Mouse (Mus musculus) retina, embryonic 14.5 days (tissue): ENCODE data around the gene Pus7.
A peak's percentile ranks its signal among the peaks of the same experiment; 100 is the strongest.

Source experiments
- DNase-seq: peaks from one replicate; pipeline ENCODE4 v3.0.0-alpha.2; 2015; ENCODE audit warnings: low spot score

Gene Pus7

DNA sequence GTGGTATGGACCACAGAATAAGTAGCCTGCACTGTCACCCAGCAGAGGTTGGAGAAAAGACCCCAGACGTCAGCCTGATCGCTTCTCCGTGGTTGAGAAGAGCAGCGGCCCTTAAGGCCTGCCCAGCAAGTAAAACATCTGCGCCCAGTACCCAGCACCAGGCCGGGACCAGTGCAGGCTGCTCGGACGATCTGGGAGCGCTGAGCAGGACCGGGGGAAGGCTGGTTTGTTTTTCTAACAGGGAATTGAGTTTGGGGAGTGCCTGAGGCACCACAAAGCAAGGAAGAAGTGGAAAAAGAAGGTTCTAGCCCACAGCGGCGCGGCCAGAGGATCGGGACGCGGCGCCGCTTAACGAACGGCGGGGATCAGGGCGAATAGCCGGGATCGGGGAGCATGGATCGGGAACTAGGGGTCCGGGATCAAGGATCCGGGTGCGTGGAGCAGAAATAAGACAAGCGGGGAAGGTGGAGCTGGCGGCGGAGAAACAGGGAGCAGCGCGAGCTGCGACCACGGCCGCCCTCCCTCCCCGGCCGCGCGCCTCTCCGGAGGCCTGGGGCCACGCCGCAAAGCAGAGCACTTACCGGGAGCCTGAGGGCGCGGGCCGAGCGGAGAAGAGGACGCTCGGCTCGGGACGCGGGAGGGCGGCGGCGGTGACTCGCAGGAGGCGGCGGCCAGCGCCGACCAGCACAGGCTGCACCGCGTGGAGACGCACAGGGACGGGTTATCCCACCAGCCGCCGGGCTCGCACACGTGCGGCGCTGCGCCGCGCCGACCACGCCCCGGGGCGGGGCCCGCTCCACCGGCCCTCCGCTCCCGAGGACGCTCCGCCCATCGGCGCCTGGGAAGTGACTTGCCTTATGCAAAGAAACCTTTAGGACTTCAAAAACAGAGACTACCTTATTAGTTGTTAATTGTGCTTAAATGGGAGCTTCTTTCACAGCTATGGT lies at the start of gene Pus7:
Gene Pus7 (minus strand): TSS at position 781 of the 947 bp plus-strand sequence.
- peak; percentile 87 for DNase-seq

DNA sequence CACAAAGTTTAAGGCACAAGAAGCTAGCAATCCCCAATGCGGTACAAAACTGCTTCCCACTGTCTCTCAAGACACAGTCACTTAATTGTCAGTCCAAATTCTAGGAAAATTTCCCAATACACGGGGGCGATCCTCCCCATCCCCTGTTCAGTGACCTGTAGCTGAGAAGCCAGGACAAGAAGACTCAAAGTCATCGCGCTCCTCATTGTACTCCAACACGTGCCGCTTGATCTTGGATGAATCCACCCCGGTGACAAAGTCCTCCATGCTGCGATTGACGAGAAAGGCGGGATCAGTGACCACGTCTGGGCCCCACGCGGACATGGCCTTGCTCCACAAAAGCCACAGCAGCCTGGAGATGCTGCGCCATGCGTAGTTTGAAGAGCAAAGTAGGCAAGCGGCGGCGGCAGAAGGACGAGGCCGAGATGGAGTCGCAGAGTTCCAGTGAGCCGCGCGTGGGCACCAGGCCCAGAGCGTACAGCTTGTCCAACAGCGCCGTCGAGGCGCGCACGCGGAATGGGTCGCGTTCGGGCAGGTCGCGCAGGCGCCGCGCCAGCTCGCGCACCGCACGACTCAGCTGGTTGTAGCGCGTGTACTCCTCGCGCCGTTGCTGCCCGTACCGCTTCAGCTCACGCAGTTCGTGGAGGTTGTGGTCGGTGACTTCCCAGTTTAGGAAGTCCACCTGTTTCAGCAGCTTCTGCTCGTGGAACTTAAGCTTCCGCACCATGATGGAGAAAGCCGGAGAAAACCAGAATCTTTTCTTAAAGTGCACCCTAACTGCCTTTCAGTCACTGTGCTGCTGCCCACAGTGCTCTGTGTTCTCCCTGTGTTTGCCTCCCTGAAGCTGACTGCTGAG lies 47.6 kb upstream of the Pus7 start:
- no peak for DNase-seq

DNA sequence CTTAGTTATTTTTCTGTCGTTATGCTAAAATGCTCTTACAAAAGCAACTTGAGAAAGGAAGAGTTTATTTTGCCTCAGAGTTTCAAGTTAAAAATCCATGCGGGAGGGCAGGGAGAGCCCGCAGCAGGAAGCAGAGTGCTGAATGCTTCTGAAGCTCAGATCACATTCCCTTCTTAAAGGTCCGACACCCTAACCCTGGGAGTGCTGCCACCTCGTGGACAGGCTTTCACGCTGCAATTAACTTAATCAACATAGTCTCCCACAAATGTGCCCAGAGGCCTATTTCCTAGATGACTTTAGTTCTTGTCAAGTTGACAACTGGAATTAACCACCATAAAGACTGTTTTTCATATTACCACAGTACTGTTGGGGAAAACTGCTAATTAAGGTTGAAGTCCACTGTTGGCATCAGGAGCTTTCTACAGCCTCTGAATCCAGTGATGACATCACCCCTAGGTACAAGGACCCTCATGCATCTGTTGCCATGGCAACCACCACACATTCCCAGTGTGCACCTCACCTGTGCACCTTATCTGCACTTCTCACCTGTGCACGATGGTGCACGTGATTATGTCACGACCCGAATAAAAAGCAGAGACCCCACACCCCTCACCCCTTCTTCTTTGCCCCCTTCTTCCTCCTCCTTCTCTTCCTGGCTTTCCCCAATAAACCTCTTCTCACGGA lies 43.0 kb upstream of the Pus7 start:
- DNase-seq, result peak; percentile 88

DNA sequence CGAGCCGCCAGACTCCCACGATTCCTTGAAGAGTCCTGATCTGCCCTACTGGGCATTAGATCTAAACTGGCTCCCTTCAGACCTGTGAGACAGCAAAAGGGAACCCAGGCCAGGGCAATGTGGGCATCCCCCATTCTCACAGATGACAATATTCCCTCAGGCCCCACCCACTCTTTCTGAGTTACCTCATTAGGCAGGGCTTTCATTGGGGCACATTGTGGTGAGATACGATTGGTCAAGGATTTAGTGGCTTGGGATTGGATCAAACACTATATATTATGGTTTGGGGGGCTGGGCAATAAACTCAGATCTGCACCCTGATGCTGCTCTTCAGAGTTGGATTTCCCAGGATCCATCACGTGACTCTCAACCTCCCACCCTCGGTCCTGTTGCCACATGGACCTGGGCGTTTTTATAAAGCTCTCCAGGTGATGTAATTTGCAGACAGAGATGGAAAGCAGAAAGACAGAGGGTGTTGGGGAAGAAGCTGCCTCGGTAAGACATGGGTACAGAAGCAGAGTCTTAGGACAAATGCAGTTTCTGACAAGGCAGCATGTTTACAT lies 40.7 kb upstream of the Pus7 start:
- DNase-seq, result no peak

DNA sequence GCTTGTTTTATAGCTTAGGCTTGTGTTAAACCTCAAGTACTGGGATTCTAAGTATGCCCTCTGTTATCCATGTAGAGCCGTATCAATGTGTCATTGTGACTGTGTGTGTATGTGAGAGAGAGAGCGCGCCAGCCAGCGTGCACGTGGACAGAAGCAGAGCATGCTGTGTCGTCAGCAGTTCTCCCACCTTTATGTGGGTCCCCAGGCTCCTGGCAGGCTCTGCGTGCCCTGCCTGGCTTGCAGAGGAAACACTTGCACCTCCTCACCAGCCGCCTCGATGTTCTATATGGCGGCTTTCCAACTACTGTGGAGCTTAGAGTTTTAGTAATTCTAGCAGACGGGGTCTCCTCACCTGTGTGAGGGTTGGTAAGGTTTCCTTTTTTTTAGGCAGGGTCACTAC lies 38.8 kb upstream of the Pus7 start:
- DNase-seq, result no peak

DNA sequence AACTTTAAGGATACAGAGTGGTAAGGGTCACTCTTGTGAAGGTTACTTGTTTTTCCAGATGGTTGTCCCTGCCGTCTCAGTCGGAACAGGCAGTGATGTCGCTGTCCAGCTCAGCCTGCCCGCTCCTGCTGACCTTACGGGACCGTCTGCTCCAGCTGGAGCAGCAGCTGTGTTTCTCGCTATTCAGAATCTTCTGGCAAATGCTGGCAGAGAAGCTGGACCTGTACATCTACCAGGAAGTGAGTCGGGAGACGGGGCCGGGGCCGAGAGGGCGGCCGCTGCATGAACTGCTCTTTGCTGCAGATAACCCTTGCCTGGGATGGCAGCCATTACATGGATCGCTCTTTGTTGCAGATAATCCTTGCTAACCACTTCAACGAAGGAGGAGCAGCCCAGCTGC lies 33.2 kb upstream of the Pus7 start:
- no peak for DNase-seq

DNA sequence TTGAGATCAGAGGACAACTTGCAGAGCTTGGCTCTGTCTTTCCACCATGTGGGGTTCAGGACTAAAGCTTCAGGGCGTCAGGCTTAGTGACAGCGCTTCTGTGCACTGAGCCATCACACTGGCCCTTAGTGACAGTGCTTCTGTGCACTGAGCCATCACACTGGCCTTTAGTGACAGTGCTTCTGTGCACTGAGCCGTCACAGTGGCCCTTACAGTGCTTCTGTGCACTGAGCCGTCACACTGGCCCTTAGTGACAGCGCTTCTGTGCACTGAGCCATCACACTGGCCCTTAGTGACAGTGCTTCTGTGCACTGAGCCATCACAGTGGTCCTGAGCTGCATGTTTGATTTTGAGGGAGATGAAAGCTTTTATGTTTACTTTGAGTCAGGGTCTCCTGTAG lies 31.3 kb upstream of the Pus7 start:
- DNase-seq, result peak; percentile 49

DNA sequence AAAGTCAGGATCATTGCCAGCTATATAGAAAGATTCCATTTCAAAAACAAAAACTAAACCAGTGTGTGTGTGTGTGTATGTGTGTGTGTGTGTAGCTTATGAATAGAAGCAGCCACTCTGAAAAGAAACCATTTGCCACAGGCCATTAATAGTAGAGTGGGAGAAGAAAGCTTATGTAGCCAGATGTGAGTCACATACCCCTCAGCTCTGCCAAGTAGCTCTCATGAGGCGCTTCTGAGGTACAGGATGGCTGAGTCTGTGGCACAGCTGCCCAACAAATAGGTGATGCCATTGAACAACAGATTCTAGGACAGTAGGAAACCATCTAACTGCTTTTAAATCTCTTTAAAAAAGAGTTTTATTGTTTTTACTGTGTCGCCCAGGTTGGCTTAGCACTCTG lies 9.2 kb upstream of the Pus7 start:
- no peak for DNase-seq

DNA sequence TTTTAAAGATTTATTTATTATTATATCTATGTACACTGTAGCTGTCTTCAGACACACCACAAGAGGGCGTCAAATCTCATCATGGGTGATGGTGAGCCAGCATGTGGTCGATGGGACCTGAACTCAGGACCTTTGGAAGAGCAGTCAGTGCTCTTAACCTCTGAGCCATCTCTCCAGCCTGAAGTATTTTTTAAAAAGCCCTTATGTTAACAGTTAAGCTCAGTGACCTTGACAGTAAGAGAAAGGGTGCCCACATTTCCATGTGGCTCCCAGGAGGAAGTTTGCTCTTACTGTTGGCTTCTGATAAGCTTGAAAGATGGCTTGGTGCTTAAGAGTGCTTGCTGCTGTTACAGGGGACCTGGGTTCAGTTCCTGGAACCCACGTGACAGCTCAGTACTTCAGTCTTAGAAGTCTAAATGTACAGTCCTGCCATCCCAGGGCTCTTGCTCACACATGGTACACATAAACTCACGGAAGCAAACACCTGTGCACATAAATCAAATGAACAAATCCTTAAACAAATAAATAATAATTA lies 5.6 kb upstream of the Pus7 start:
- DNase-seq, result no peak

DNA sequence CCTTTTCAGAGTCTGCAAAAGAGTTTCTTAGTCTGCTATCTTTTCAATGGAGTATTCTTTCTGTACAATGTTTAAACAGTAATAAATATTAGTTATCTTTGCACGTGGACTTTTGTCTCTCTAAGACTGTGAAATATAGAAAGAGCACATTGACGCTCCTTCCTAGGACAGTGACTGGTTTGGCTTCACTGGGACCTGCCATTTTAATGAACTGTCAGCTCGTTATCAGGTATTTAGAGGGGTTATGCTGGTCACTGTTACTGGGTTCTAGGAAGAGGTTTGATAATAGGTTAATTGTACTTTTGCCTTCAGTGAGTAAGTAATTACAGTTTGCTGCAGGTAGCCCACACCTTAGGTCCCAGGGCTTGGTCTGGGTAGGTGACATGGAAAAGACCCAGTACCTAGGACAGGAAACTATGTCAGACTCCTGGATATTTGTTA lies 4.9 kb upstream of the Pus7 start:
- DNase-seq, result no peak

DNA sequence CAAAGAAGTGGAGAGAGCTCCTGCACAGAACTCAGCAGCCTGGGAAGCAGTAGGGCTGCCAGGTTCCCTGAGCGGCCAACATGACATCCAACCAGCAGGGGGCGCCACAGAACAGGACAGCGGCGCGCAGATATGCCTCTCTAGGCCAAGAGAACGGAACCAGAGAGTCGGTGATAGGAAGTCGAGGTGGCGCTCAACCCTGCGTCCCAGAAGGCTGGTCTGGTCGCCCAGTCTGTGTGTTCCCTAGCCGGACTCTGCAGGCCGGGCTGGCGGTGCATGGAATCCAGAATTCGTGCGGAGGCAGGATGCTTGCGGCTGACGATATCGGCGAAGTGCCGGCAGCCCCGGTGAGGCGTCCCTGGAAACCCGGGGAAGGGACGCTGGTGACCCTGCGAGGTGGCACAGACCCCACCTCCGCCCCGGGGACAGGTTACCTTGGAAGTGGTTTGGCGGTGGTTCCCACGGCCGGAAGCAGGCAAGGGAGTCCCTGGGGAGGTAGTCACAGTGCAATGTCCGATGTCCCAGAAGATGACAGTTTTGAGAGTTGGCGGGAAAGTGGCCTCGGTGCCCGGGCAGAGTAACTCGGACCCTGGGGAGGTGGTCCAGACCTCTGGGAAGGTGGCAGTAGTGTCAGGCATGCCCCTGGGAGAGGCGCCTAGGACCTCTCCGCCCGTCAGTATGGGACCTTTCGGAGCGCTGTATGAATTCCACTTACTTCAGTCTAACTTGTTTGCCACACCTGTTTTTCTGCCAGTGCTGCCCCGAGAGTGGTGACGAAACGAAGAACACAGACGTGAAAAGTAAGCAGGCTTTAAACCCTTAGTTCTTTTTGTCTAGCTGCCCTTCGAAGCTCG lies 4.3 kb upstream of the Pus7 start, which contains the start of gene Rint1:
Gene Rint1 (plus strand): TSS at position 176 of the 854 bp plus-strand sequence.
- DNase-seq, result peak; percentile 99

DNA sequence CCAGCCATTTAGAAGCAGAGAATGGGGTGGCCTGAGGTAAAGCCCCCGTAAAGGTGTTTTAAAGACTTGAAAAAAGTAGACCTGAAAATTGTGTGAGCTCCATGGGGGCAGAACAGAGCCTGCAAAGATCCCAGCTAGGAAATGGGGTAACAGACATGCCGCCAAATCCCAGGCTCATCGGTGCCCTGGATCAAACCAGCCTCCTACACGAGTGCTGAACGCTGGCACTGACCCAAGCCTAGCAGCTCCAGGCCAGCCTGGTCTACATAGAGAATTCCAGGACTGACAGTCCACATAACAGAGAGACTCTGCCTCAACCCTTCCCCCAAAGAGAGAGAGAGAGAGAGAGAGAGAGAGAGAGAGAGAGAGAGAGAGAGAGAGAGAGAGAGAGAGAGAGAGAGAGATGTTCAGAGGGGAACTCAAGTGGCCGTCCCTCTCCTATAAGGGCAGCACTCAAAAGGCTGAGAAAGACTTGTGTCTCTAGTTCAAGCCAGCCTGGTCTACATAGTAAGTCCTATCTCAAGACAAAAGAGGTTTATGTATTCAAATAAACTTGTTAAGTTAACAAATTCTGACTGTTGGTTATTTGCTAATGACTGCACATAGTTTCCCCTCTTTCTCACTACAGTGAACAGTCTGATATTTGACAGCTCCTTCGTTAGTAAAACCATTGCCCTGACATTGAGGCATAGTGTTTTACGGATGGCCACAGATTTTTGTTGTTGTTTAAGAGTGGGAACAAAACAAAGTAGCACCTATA lies 1.3 kb downstream of the Pus7 start:
- DNase-seq, result no peak

DNA sequence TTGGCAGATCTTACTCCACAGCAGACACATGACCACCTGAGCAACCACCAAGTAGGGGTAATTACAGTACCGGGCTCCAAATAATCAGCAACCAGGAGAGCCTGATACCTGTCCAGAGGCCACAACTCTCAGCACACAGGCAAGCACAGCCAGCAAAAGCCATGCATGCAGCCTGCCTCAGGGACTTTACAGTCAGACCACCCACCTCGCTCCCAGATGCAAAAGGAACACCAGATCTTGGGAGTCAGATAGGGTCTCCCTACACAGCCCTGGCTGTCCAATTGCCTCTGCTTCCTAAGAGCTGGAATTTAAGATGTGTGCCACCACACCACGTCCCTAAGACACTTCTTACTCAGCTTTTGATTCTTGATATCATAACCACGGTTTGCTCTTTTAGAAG lies 2.3 kb downstream of the Pus7 start:
- no peak for DNase-seq

DNA sequence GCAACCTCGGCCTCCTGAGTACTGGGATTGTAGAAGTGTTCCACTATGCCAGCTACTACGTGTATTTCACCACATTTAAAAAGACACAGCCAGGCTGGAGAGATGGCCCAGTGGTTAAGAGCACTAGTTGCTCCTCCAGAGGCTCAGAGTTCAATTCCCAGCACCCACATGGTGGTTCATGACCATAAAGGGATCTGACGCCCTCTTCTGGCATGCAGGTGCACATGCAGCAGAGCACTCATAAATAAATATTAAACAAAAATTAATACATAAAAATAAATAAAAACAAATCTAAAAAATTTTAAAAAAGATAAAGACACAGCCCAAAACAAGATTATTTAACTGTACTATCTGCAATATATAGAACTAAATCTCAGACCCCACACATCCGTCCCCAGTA lies 3.0 kb downstream of the Pus7 start:
- no peak for DNase-seq

DNA sequence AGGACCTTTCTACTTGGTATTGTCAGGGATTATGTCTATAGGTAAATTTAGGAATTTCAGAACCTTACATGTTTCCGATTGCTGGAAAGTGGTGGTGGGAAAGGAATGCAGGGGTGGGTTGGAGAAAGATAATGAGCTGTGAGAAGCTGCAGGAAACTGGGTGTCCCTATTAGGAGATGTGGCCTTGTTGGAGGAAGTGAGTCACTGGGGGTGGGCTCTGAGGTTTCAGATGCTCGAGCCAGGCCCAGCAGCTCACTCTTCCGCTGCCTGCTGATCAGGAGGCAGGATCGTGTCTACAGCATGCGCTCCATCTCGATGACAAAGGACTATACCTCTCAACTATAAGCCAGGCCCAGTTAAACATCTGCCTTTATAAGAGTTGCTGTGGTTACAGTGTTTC lies 9.3 kb downstream of the Pus7 start:
- DNase-seq, result no peak

DNA sequence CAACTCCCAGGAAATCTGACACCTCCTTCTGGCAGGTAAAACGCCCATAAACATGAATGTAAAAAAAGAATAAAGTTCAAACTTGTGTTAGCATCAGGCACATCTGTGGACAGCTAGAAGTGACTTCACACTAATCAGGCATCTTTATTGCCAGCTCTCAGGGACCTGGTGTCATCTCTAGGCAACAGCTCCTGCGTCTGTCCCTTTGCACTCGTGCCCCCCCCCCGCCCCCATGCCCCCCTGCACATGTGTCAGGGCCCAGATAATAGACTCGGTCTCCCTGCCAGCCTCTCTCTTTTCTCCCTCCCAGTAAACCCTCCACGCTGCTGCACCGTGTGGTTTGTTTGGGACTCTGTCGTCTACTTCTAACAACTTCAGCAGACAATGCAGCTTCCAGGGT lies 12.4 kb downstream of the Pus7 start:
- DNase-seq, result no peak

DNA sequence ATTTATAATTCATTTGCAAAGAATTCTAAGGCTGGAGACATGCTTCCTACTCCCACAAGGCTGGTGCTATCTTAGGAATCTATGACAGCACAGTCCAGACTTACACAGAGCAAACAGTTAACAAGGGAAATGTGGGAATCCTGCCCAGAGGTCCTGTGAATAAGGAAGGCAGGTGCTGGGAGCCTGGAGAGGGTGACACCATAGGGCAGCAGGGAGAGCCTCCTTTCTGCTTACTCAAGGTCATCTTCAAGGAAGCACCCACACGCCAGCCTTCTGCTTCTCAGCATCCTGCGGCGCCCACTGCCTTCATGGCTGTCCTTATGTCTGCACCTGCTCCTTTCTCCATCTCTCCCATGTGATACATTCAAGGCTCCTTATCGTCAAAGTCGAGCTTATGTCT lies 19.0 kb downstream of the Pus7 start:
- DNase-seq, result no peak

DNA sequence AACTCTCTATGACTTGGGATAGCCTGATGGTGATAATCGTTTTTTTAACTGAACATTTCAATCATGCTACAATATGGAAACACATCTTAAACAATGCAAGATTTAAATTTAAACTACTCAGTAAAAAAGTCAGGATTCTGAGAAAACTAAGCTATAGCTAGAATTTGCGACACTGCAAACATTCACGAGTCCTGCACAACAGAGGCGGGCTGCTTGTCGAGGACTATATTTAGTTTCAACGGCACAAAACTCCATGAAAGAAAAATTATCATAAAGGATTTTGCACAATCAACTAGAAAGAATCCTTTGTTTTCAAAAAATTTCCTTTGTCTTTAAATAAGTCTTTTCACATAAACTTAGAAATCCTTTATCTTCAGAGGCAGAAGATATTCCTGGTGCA lies 21.0 kb downstream of the Pus7 start:
- no peak for DNase-seq

DNA sequence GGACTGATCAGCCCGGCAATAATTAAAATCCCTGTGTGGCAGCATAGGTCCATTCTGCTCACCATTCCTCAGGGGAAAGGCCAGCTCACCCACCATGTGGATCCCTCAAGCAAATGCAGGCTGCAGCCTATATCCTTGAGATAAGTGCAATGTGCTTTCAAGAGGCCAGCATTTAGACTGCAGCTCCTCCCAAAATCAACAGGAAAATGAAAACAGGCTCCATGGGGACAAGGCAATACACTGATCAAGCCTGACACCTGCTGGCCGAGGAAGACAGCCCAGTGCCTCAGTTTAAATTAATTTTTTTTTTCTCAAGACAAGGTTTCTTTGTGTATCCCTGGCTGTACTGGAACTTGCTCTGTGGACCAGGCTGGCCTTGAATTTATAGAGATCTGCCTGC lies 24.9 kb downstream of the Pus7 start:
- peak; percentile 53 for DNase-seq

DNA sequence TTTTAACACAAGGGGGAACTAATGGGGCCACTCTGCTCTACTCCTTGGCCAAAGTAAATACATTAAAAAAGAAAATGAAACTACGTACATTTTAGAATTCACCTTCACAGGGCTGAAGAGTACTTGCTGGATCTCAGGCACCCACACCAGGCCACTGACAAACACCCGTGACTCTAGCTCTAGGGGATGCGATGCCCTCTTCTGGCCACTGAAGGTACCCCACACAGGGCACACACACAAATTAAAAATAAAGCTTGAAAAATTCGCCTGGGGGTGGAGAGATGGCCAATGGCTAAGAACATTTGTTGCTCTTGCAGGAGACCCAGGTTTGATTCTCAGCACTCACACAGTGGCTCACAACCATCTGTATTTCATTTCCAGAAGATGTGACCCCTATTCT lies 27.1 kb downstream of the Pus7 start:
- no peak for DNase-seq
